Mouse (Mus musculus) ES-Bruce4 (cell line): Measurements from ENCODE around the gene Ankfn1. TPM values are rescaled to one million over a fixed set of nuclear protein-coding genes. Genes with fewer than 3 reads are reported as not detected.

Experiments used
- H3K27ac ChIP-seq: 2 replicates; pipeline ENCODE4 v1.5.1; 2012; ENCODE audit warnings: low read length, inconsistent platforms; ENCODE audit not compliant: insufficient read depth
- H3K27me3 ChIP-seq: 2 replicates; pipeline ENCODE4 v1.6.1; 2012; ENCODE audit warnings: mild to moderate bottlenecking, low read length, inconsistent platforms; ENCODE audit not compliant: control insufficient read depth, poor library complexity, insufficient read depth, severe bottlenecking
- H3K36me3 ChIP-seq: 2 replicates; pipeline ENCODE4 v1.6.1; 2012; ENCODE audit warnings: inconsistent platforms, mild to moderate bottlenecking, low read length, moderate library complexity; ENCODE audit not compliant: control insufficient read depth, poor library complexity, insufficient read depth, severe bottlenecking
- H3K4me1 ChIP-seq: one replicate; pipeline ENCODE4 v1.8.1; 2011; ENCODE audit warnings: low read length; ENCODE audit not compliant: control insufficient read depth, insufficient read depth
- H3K4me3 ChIP-seq: 2 replicates; pipeline ENCODE4 v1.5.1; 2011; ENCODE audit warnings: low read depth, mild to moderate bottlenecking, low read length
- H3K9ac ChIP-seq: 2 replicates; pipeline ENCODE4 v1.6.1; 2012; ENCODE audit warnings: low read depth, mild to moderate bottlenecking, inconsistent platforms; ENCODE audit not compliant: poor library complexity, severe bottlenecking
- H3K9me3 ChIP-seq: replicated peaks from 2 replicates; pipeline ENCODE4 v1.6.1; 2012; ENCODE audit warnings: mild to moderate bottlenecking, low read length, inconsistent platforms; ENCODE audit not compliant: control insufficient read depth, poor library complexity, insufficient read depth, severe bottlenecking
- CTCF ChIP-seq: IDR thresholded peaks from one replicate; pipeline ENCODE4 v1.8.1; 2011; ENCODE audit warnings: low read depth, low read length
- EP300 ChIP-seq: IDR thresholded peaks from 2 replicates; pipeline ENCODE4 v1.6.1; 2011; ENCODE audit warnings: low read depth, low read length; ENCODE audit not compliant: insufficient read depth
- POLR2A ChIP-seq: IDR thresholded peaks from one replicate; pipeline ENCODE4 v1.8.1; 2011; ENCODE audit warnings: low read length; ENCODE audit not compliant: insufficient read depth
- polyA plus RNA-seq: library from polyadenylated mRNA; stranded (reverse); fragments of >200 nt; gene quantifications from 2 replicates; pipeline ENCODE4 v1.2.4, GENCODE M21; 2011; ENCODE audit warnings: low read depth; ENCODE audit not compliant: missing spikeins, insufficient read depth, insufficient read length

Ankfn1 gene
- polyA plus RNA-seq, 1 experiment = not detected

- no peaks in the 10 kb centered on the region for H3K4me1 ChIP-seq
- H3K9ac ChIP-seq = no peak overlapping the region
- H3K27ac ChIP-seq = no peak overlapping the region
- no peaks in the 10 kb centered on the region for H3K27me3 ChIP-seq
- H3K36me3 ChIP-seq = no peaks in the 10 kb centered on the region
- H3K9me3 ChIP-seq = no peaks in the 10 kb centered on the region
- TF ChIP-seq EP300 = no peak
- no peak for TF ChIP-seq POLR2A
- H3K4me3 ChIP-seq = no peak overlapping the region
These were observed 226.5 kb downstream of the Ankfn1 start for GRCm38 (mm10) chr11:89550921-89551320.

DNA sequence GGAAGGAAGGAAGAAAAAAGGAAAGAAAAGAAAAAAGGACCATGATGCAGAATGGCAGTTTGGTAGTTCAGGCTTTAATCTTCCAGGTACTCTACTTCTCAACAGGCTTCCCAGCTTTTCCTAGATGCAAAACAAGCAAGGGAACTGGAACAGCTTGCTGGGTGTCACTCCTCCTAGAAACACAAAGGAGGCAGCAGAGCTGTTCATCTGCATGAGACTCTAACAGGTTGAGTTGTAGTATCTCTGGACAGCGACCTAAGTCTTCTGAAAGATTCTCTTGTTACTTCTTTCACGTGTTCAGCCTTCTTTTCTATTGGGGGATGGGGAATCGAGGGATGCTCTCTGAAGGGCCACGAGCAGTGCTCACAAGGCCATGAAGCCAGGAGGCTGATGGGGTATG lies 228.7 kb downstream of the Ankfn1 start:
- TF ChIP-seq EP300 = no peak
- no peak for TF ChIP-seq POLR2A
- TF ChIP-seq CTCF = no peak
- Histone ChIP-seq H3K4me1 (no peaks in the 10 kb centered on the region), H3K27ac (no peak overlapping the region), H3K9me3 (no peaks in the 10 kb centered on the region), H3K27me3 (no peaks in the 10 kb centered on the region), H3K9ac (no peak overlapping the region), H3K36me3 (no peaks in the 10 kb centered on the region), H3K4me3 (no peak overlapping the region)

- peaks cover 2% of the 10 kb centered on the region for H3K27me3 ChIP-seq
- no peaks in the 10 kb centered on the region for H3K36me3 ChIP-seq
- no peak overlapping the region for H3K9ac ChIP-seq
- H3K27ac ChIP-seq = no peak overlapping the region
- H3K4me3 ChIP-seq = 0 out of 2 replicates have a peak overlapping the region, but pooled peaks have one; percentile 35
- no peaks in the 10 kb centered on the region for H3K4me1 ChIP-seq
- no peaks in the 10 kb centered on the region for H3K9me3 ChIP-seq
- TF ChIP-seq CTCF (peak; percentile 39), POLR2A (no peak)
These were observed 231.3 kb downstream of the Ankfn1 start for GRCm38 (mm10) chr11:89546164-89546563.

DNA sequence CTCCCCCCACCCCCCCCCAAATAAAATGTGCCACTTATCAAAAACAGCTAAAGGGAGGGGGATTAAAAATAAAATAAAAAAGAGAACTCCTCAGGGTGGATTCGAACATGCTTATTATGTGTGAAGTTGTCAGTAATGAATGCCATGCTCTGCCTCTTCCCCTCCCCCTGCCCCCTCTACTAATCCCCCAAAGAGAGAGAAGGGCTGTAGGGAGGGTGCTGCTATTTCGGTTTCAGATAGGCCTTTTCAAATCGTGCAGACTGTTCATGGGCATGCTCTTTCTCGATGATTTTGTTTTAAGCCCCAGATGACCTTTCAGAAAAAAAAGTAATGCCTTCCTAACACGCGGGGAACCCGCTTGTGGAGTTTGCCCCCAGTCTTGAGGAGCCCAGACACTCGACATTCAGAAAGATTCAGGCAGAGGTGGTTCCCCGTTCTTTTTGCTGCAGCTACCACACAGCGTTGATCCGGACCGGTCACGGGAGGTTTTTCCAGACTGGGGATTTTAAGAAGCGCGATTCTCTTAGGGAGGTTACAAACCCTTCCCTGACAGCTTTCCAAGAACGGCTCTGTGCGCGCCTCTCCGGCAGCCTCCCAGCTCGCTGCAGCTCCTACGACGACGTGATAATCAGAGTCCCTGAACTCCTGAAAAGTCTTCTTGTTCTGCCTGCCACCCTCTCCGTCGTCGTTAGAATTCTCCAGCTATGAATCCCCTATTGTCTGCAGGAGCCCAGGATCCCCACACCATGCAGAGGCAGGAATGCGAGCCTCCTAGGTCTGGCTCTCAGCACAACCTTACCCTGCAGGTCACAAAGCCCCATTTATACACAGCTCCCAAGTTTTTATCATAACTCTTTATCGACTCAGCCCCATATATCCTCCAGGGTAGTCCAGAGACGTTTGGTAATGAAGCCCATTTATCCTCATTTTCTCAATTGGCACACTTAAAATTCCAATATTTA lies 232.3 kb downstream of the Ankfn1 start:
- TF ChIP-seq EP300 (no peak), POLR2A (no peak), CTCF (no peak)
- no peaks in the 10 kb centered on the region for H3K9me3 ChIP-seq
- no peak overlapping the region for H3K9ac ChIP-seq
- no peaks in the 10 kb centered on the region for H3K4me1 ChIP-seq
- H3K36me3 ChIP-seq = no peaks in the 10 kb centered on the region
- H3K27ac ChIP-seq = no peak overlapping the region
- peaks cover 2% of the 10 kb centered on the region for H3K27me3 ChIP-seq
- H3K4me3 ChIP-seq = no peak overlapping the region

DNA sequence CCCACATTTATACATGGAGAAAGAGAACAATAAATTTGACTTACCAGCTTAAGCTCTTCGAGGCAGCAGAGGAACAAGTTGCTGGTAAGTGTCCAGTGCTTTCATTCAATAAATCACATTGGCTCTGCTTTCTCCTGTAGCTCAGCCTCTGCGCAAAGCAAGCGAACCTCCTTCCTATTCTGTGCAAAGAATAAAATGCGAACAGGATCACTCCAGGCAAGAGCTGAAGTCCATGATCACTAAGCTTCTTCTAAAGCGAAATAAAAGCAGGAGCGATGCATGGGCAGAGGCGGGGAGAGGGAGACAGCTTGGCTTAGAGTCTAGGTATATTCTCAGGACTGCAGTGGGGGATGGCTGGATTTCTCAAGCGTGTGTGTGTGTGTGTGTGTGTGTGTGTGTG lies 239.1 kb downstream of the Ankfn1 start:
- H3K36me3 ChIP-seq = no peaks in the 10 kb centered on the region
- no peaks in the 10 kb centered on the region for H3K4me1 ChIP-seq
- no peak overlapping the region for H3K4me3 ChIP-seq
- H3K9me3 ChIP-seq = no peaks in the 10 kb centered on the region
- peaks cover 2% of the 10 kb centered on the region for H3K27me3 ChIP-seq
- H3K27ac ChIP-seq = no peak overlapping the region
- H3K9ac ChIP-seq = no peak overlapping the region
- TF ChIP-seq CTCF = no peak
- TF ChIP-seq EP300 = no peak
- TF ChIP-seq POLR2A = no peak

DNA sequence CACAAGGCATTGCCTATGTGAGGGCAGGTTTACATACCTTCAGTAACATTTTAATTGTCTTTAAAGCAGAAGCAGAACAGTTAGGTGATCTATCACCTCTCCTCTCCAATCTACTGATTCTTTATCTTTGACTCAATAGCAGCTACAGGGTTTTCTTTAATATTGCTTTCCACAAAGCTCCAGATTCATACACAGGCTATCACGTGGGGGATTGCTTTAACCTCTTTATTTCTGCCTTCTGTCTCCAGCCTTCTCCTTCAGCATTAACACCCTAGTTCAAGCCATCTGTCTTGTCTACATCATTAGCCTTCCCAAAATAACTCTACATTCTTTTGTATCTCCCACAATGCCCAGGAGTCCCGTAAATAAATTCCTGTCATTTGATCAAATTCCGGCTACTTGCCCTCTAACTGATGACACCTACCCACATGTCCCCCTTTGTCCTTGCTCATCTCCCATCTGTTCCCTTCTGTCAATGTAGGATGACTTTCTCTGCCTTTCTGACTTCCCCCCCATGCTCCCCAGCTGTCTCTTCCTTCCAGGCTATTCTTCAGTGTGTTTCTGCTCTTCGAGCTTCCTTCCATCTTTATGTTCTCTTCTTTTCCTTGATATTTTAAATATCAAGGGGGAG lies 249.5 kb downstream of the Ankfn1 start:
- Histone ChIP-seq H3K9ac (no peak overlapping the region), H3K36me3 (no peaks in the 10 kb centered on the region), H3K4me1 (no peaks in the 10 kb centered on the region), H3K27ac (no peak overlapping the region), H3K27me3 (no peaks in the 10 kb centered on the region), H3K9me3 (no peaks in the 10 kb centered on the region), H3K4me3 (no peak overlapping the region)
- TF ChIP-seq CTCF (no peak), EP300 (no peak), POLR2A (no peak)
